Mouse (Mus musculus): ENCODE results near the gene Fam110a.
A peak's percentile ranks its signal among the peaks of the same experiment; 100 is the strongest.
"Not testable (repeated sequence)": the region's sequence is repeated elsewhere in the genome, so short reads cannot be mapped to it uniquely, and the experiment has no call there.

The Fam110a gene

DNA sequence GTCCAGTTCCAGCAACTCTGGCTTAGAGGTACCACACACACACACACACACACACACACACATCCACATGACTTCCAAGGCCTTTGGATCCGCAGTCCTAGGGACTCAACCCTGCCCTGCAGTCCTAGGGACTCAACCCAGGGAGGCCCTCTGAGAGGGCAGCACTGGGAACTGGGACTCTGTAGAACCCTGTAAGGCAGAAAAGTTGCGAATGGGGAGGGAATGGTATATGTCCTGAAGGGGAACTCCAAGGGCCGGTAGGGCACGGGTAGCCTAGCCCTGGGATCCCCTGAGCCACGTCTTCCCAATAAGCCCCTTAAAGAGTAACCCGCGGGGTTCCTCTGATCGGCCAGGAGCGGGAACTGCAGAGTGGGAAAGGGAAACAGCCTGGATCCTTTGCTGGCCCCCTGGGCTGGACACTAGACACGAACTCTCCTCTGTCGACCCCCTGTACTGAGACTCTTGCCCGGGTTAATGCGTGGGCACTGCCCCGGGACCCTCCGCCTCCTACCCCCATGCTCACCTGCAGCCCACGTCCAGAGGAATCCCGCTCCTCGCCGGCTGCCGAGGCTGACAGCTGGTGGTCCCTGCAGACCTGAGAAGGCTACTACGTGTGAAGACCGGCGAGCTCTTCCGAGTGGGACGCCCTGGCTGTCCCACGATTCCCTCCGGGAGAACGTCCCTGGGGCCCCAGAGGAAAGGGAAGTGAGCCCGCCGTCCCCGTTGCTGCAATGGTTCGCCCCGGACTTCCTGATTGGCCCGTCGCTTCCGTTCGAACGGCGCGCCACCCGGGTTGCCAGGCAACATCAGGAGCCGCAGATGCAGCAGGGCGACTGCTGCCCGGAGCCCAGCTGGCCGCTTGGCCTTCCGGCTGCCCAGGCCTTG lies at the start of gene Fam110a:
Gene Fam110a, minus strand, starts transcription at position 750 of the 885 bp plus-strand sequence.
- DNase-seq = peak; percentile 96 to 97

GRCm38 (mm10) chr2:152029252-152030082 lies 49.4 kb upstream of the Fam110a start:
- DNase-seq = peak; percentile 83 to 88

DNA sequence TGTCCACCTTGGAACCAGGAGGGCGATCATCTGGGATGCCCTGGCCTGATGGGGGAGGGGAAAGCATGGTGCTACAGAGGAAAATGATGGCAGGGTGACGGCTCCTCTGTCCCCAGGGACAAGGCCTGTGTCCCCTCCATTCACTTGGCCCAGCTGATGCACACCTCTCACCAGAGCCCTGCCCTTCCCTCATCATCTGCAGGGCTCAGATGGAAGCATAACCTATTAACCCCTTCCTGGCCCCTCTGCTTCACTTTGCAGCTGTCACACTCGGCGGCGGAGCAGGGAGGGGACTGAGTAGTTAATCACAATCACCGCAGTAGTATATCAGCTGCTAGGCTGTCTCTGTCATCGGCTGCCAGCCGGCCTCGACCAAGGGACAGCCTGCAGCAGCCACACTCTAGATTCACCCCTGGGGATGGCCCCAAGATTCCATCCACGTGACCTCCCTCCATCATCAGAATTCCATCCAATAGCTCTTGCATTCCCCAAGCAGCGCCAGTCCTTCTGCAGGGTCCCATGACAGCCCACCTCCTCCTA lies 44.9 kb upstream of the Fam110a start:
- no peak for DNase-seq

- no peak for DNase-seq
Measured at GRCm38 (mm10) chr2:152022022-152022421, 42.0 kb upstream of the Fam110a start.

- peak in 1 of 2 experiments; percentile 60 for DNase-seq
Measured at GRCm38 (mm10) chr2:152020255-152020654, 40.2 kb upstream of the Fam110a start.

DNA sequence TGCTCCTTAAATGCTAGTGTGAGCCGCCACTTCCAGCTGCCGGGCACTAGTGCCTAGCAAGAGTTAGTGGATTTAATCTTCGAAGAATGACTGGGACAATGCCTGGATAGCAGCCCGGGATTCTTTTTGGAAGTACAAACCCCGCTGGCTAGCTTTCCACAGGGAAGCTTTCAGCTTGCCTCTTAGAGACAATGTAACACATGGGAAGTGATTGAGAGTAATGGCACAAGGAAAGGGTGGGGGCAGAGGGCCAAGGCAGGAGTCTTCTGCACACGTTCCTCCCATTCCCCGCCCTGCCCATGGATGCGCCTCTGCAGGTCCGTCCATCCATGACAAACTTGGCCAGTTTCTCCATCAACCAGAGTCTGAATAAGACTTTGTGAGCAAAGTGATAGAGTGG lies 36.6 kb upstream of the Fam110a start:
- no peak for DNase-seq

GRCm38 (mm10) chr2:152015997-152016396 lies 36.0 kb upstream of the Fam110a start:
- no peak for DNase-seq

DNA sequence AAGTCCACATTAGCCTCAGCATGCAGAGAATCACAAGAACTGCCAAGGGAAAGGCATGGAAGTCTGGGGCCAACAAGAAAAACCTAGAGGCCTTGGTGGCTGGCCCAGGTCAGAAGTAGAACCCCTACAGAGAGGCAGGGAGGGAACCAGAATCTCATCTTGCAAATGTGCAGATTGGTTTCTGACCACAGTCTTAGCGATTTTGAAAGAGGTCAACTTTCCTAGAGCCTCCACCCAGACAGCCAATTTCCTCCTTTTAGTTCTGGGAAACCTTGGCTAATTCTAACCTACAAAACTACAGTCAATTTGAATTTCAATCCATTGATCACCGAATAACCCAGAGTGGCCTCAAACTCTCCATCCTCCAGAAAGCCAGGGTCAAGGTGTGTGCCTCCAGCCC lies 32.7 kb upstream of the Fam110a start:
- DNase-seq = no peak

DNA sequence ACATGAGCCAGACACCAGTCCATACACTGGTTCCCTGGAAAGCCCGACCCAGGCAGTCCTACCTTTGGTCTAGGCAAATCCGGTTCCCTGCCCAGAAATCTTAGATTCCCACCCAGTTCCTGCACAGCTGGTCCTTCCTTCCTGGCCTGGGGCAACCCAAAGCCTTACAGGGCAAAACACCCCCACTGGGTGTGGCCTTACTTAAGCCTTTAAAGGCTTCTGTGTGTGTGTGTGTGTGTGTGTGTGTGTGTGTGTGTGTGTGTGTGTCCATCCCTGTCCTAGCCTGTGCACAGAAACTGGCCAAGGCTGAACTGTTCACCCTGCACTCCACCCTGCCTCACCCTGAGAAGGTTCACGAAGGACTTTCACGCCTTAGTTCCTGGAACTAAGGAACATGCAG lies 32.2 kb upstream of the Fam110a start:
- DNase-seq = peak; percentile 25 to 44

- DNase-seq = no peak
Measured at GRCm38 (mm10) chr2:152011724-152012123, 31.7 kb upstream of the Fam110a start.

- DNase-seq = no peak
Measured at GRCm38 (mm10) chr2:152010661-152011060, 30.6 kb upstream of the Fam110a start.

DNA sequence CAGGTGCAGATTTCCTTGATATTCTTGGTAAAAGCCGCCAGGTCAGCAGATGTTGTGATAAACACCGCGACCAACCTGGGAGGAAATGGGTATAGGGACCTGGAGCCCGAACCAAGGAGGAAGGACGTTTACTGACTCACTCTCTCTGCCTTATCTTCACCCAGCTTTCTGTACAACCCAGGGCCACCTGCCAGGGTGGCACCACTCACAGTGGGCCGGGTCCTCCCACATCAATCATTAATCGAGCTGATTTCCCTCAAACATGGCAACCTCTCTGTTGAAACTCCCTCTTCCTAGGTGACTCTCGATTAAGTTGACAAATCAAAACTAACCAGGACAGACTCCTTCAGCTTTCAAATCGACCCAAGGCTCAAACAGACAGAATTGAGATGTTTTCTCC lies 30.2 kb upstream of the Fam110a start:
- DNase-seq = no peak

- DNase-seq = peak in 1 of 2 experiments; percentile 72
Measured at GRCm38 (mm10) chr2:152009061-152009779, 29.2 kb upstream of the Fam110a start.

DNA sequence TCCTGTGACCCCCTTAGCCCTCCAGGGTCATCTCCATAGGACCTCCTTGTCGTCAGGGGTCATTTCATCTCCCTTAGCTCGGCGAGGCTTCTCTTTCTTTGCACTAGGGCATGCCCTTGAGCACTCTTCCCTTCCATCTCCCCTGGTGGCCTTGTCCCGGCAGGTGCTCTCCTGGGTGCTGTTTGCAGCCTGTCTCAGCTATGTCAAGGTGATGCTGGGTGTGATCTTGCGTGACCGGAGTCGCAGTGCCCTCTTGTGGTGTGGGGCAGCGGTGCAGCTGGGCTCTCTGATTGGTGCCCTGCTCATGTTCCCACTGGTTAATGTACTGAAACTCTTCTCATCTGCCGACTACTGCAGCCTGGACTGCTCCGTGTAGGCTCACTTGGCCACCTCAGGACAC lies 27.8 kb upstream of the Fam110a start:
- DNase-seq = peak in 1 of 2 experiments; percentile 31

DNA sequence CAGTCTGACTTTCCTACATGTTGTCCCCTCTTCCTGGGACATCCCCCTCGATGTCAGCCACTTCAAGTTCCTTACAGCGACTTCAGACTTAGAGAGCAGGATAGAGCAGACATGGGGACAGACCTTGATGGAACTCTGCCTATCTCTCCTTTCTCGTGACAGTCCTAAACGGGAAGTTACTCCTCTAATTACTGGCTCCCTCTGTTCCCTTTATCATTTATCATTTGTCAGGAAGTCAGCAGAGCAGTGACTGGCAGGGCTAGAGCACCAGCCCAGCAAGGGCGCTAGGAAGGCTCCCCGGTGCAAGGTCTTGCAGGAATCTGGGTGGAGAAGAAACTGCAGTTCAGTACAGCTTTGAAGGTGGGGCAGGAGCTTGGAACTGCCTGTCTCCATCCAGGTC lies 22.5 kb upstream of the Fam110a start:
- no peak for DNase-seq

DNA sequence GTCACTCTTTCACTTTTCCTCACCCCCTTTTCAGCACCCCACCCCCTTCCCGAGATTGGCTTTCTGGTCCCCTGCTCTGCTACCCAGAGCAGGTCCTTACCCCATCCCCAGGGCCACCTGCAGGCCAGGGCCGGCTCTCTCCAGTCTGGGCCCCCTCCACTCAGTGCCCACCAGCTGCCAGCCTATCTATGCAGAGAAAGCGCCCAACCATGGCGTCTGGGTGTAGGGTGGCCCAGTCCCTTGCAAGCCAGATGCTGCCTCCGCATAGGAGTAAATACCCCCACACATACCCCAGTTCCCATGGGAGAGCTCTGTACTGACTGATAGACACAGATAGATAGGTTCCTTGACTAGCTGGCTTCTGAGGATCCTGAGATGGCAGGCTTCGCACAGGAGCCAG lies 20.7 kb upstream of the Fam110a start:
- no peak for DNase-seq

DNA sequence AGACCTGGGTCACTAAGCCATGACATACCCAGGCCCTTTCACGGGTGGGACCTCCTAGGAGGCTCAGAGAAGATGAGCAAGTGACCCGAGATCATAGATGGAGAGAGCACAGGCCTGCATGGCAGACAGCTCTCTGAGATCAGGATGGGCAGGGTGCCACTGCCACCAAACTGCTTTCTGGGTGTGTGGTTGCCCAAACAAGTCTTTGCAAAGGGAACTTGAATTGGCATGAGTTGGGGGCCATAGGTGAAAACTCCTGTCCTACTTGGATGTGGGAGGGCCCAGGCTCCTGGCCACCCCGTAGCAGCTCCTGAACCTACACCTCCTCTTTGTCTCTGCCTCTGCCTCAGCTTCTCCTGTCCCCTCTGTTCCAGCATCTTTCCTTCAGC lies 20.3 kb upstream of the Fam110a start:
- DNase-seq = no peak

DNA sequence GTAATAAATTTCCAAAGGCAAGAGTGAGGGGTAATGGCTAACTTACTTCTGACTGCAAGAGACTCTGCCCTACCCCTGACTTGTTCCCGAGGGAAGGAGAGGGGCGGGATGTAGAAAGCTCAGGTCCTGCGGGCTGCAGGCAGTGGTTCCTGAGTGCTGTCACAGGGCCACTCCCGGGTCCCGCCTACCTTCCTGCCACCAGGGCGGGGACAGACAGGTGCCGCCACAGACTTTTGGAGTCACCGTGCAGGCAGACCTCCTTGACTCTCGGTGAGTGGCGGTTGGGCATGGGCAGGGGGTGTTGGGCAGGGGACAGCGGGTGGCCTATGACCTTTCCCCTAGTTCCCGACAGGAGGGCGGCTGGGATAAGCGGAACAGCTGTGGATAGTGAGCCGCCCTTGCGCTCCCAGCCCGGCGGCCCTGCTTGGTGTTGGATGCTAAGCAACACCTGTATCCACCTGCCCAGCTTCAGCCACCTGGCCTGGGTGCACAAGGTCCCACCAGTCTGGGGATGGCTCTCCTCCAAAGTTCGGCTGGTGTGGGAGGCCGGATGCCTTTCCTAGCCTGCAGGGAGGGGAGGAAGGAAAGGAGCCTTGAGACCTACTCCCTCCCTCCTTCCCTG lies 19.8 kb upstream of the Fam110a start:
- DNase-seq = peak; percentile 49 to 61

DNA sequence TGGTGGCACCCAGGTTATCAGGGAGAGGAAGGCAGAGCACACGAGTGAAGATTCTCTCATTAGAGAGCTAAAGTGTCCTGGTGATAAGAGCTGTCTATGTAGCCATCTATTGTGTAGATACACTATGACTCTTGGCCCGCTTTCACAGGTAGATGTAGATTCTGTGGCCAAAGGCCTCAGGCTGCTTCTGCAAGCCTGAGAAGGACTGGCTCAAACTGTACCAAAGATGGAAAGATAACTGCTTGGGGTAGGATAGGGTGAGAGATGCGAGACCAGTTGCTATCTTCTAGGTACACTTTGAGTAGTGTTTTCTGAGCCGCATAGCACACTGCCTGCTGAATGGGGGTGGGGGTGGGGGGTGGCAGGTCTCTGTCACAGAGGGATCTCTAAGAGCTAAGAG lies 18.9 kb upstream of the Fam110a start:
- DNase-seq = no peak

DNA sequence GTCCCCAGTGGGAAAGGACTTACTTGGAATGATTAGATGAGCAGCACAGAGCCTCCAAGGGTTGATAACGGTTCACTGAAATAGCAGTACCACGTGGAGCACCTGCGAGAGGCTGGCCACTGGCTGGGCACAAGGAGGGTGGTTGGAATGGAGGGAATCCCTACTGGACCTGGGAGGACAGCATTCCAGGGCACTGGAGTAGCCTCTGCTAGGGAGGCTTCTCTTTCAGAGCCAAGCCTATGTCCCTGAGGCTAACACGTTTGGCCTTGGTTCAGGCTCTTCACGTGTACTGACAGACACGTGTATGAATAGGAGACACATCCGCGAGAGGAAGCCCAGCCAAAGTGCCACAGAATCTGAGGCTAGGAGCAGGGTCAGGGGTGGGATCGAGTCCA lies 18.5 kb upstream of the Fam110a start:
- no peak for DNase-seq

- no peak for DNase-seq
Measured at GRCm38 (mm10) chr2:151997776-151998504, 17.9 kb upstream of the Fam110a start.

DNA sequence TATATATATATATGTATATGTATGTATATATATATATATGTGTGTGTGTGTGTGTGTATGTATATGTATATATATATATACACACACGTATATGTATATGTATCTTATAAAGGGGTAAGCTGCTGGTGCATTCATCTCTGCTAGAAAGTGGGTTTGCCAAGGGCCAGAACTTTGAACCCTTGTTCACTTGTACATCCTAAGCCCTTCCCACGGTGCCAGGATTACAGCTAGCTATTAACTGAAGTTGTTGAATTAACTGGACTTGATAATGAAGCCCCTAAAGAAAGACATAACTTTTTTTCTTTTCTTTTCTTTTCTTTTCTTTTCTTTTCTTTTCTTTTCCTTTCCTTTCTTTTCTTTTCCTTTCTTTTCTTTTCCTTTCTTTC lies 17.2 kb upstream of the Fam110a start:
- not testable (repeated sequence) for DNase-seq
